Mouse (Mus musculus) hindbrain, embryonic 16.5 days (tissue): ENCODE results near the gene Abcg1. TPM values are rescaled to one million over a fixed set of nuclear protein-coding genes. Genes with fewer than 3 reads are reported as not detected.

Experiments
- ATAC-seq: fragments of 200-750 bp; cut with Nextera tagmentation; 2 replicates; pipeline ENCODE4 v1.8.0; 2017; ENCODE audit warnings: moderate TSS enrichment, moderate library complexity
- H3K27ac ChIP-seq: fragments of 300-500 bp; sonication (generic); 2 replicates; pipeline ENCODE4 v1.5.1; 2014; ENCODE audit warnings: low read depth, mild to moderate bottlenecking, control low read depth, low read length, moderate library complexity
- H3K27me3 ChIP-seq: fragments of 300-500 bp; sonication (generic); replicated peaks from 2 replicates; pipeline ENCODE4 v1.6.1; 2014; ENCODE audit warnings: low read length; ENCODE audit not compliant: control insufficient read depth, insufficient read depth
- H3K36me3 ChIP-seq: fragments of 300-500 bp; sonication (generic); 2 replicates; pipeline ENCODE4 v1.6.1; 2014; ENCODE audit warnings: mild to moderate bottlenecking, low read length, moderate library complexity, mixed read lengths; ENCODE audit not compliant: control insufficient read depth, insufficient read depth
- H3K4me1 ChIP-seq: fragments of 300-500 bp; sonication (generic); 2 replicates; pipeline ENCODE4 v1.6.1; 2014; ENCODE audit warnings: low read depth, low read length; ENCODE audit not compliant: control insufficient read depth, insufficient read depth
- H3K4me2 ChIP-seq: fragments of 300-500 bp; sonication (generic); 2 replicates; pipeline ENCODE4 v1.6.1; 2014; ENCODE audit warnings: mild to moderate bottlenecking, low read length, control low read depth, moderate library complexity
- H3K4me3 ChIP-seq: fragments of 300-500 bp; sonication (generic); 2 replicates; pipeline ENCODE4 v1.5.1; 2014; ENCODE audit warnings: mild to moderate bottlenecking, low read length, control low read depth, moderate library complexity
- H3K9ac ChIP-seq: fragments of 300-500 bp; sonication (generic); 2 replicates; pipeline ENCODE4 v1.6.1; 2014; ENCODE audit warnings: low read depth, mild to moderate bottlenecking, control low read depth, low read length, moderate library complexity
- H3K9me3 ChIP-seq: fragments of 300-500 bp; sonication (generic); 2 replicates; pipeline ENCODE4 v1.6.1; 2014; ENCODE audit warnings: mild to moderate bottlenecking, low read length, moderate library complexity; ENCODE audit not compliant: control insufficient read depth
- WGBS: fragments of 180-500 bp; shearing (Covaris S2); extraction: QIAGEN DNeasy Blood & Tissue Kit; methylation state at CpG from one replicate; pipeline ENCODE4 v1.1.7; 2014; 5-methylcytosine and 5-hydroxymethylcytosine counted together
- polyA plus RNA-seq: library from polyadenylated mRNA; unstranded; fragments of >200 nt; fragmentation: Nextera tagmentation; extraction: Ambion mirVana; gene quantifications from 2 replicates; pipeline ENCODE4 v1.2.1, GENCODE M21; 2015

The Abcg1 gene
- polyA plus RNA-seq, 1 experiment from 2014 or later = 20.9 TPM

DNA sequence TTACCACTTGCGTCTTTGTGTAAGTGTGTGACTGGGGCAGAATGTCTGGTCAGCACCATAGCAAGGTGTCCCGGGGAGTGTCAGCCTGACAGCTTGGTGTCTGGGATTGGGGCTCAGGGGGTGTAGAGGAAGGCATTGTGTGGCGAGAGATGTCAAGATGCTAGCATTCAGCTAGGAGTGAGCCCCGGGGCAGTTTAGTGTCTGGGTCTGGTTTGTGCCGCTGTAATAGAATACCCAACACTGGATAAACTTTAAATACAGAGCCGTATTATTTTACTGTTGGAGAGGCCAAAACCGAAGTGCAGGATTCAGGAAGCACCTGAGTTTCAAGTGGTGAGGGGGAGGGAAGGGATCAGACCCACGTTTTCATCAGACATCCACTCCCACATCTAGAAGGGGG lies 20.1 kb upstream of the Abcg1 start:
- no peaks in the 10 kb centered on the region for H3K9me3 ChIP-seq
- no peak overlapping the region for H3K4me3 ChIP-seq
- no peak overlapping the region for H3K27ac ChIP-seq
- H3K36me3 ChIP-seq = no peaks in the 10 kb centered on the region
- WGBS = 79% methylated on average over 8 of the region's 8 CpGs
- H3K9ac ChIP-seq = no peak overlapping the region
- no peaks in the 10 kb centered on the region; the same call in 1 of the 2 replicates for H3K4me1 ChIP-seq
- H3K27me3 ChIP-seq = no peaks in the 10 kb centered on the region
- no peak overlapping the region for H3K4me2 ChIP-seq
- ATAC-seq = no peak

DNA sequence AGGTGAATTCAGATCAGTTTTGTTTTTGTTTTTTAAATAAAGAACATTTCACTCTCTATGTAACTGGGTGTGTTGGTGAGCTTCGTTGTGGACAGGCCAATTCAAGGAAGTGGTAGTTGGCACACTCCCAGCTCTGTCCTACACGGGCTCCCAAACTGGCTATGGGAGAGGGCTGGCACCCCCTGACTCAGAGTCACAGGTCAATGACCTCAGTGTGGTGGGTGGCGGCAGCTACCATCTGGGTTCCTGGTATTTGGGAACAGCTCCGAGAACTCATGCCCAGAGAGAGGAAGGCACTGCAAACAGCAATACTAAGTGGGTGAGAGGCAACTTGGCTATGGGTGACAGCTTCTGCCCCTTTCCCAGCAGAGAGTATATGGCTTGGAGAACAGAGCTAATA lies 19.1 kb upstream of the Abcg1 start:
- H3K9me3 ChIP-seq = no peaks in the 10 kb centered on the region
- no peak overlapping the region for H3K4me2 ChIP-seq
- H3K27ac ChIP-seq = no peak overlapping the region
- H3K36me3 ChIP-seq = no peaks in the 10 kb centered on the region
- ATAC-seq = no peak
- 72% methylated on average over 4 of the region's 4 CpGs for WGBS
- no peaks in the 10 kb centered on the region for H3K27me3 ChIP-seq
- no peaks in the 10 kb centered on the region; the same call in 1 of the 2 replicates for H3K4me1 ChIP-seq
- H3K9ac ChIP-seq = no peak overlapping the region
- H3K4me3 ChIP-seq = no peak overlapping the region

DNA sequence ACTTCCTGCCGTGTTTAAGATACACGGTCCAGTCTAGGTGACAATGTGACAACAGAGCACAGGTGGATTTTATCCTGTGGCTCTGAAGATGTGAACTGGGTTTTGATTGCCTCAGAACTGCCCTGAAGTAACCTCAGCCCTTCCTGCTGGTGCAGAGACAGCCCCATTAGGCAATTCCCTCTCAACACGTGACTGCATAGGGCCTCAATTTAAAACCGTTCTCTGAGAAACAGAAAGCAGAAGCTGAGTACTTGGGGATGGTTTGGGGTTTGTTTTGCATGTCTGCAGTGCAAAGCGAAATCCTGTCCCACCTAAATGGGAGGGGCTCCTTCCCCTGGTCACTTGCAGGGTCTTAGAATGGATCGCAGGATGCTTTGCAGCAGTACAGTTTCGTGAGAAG lies 17.8 kb upstream of the Abcg1 start:
- H3K4me1 ChIP-seq = no peaks in the 10 kb centered on the region; the same call in 1 of the 2 replicates
- no peaks in the 10 kb centered on the region for H3K27me3 ChIP-seq
- no peak overlapping the region for H3K9ac ChIP-seq
- no peak overlapping the region for H3K27ac ChIP-seq
- H3K4me3 ChIP-seq = no peak overlapping the region
- H3K36me3 ChIP-seq = no peaks in the 10 kb centered on the region
- H3K9me3 ChIP-seq = no peaks in the 10 kb centered on the region
- WGBS = 69% methylated on average over 7 of the region's 7 CpGs
- H3K4me2 ChIP-seq = no peak overlapping the region
- ATAC-seq = no peak

DNA sequence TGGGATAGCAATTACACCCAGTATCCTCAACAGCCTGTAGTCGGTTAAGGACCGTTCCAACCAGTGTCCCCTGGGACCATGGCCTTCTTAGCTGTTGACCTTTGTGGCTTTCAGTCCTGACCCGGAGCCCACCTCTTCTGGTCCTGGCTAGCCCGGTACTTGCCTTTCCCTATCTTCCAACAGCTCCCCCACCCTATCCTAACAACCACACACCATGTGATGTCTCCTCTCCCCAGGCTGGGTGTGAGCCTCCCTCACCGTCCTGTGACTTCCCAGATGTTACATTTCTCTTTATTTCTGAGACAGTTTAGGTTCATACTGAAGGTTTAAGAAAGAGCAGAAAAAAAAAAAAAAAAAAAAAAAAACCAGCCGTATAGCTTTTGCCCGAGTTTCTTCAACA lies 17.1 kb upstream of the Abcg1 start:
- no peak for ATAC-seq
- no peaks in the 10 kb centered on the region for H3K36me3 ChIP-seq
- 85% methylated on average over 7 of the region's 7 CpGs for WGBS

DNA sequence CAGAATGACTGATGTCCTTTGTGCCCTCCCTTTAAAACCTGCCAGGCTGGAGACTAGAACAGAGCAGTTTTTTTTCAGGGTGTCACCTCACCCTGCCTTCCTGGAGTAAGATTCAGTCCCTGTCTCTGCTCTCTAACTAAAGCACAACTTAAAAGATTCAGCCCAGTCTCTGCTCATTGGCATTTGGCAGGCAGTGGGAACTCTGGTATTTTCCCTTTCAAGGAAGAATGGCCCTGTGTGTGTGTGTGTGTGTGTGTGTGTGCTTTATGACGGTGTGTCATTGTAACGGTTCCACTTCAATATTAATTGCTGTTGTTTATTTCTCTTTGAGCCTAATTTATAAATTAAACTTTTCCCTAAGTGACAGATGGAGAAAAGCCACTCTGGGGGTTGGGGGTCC lies 14.7 kb upstream of the Abcg1 start:
- no peaks in the 10 kb centered on the region for H3K9me3 ChIP-seq
- no peak for ATAC-seq
- 52% methylated on average over 2 of the region's 2 CpGs for WGBS
- no peak overlapping the region for H3K4me2 ChIP-seq
- no peak overlapping the region for H3K27ac ChIP-seq
- no peak overlapping the region for H3K4me3 ChIP-seq
- H3K36me3 ChIP-seq = no peaks in the 10 kb centered on the region
- no peaks in the 10 kb centered on the region for H3K27me3 ChIP-seq
- H3K4me1 ChIP-seq = no peaks in the 10 kb centered on the region
- no peak overlapping the region for H3K9ac ChIP-seq

More for the DNA sequence above, 17.1 kb upstream of the Abcg1 start:
- H3K4me1 ChIP-seq = no peaks in the 10 kb centered on the region
- H3K9me3 ChIP-seq = no peaks in the 10 kb centered on the region
- H3K9ac ChIP-seq = no peak overlapping the region
- no peak overlapping the region for H3K4me3 ChIP-seq
- H3K27me3 ChIP-seq = no peaks in the 10 kb centered on the region
- no peak overlapping the region for H3K4me2 ChIP-seq
- H3K27ac ChIP-seq = no peak overlapping the region

DNA sequence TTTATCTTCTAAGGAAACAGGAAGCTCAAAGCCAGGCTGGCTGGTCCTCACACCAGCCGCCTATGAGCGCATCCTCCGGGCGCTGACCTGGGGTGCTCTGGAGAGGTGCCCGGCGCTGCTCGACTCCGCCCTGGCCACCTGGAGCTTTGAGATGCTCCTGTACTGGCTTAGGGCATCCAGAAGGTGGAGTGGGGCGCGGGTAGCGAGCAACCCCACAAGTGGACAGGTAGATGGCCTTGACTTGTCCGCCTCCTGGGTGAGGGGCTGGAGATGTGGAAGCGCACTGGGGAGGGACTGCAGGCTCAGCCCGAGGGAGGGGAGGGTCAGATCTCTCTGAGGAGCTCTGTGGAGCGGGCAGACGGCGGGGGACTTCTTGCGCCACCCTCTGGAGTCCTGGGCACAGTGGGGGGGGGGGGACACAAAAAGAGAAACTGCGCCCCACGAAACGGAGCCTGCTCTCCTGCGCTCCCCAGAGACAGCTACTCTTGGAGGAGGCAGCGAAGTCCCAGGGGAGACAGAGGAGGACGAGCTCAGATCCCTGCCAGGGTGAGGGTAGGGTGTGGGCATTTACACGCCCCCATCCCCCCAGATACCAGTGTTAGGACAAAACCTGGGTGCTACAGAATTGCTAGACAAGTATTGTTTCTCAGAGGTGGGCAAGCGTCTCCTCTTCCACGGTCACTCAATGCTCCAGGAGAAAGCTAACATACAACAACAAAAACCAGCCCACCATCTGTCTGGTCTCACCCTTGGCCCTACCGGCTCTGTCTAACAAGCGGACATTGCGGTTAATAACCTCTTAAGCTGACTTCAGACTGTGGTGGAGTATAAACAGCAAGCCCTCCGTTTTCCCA lies 643 bp downstream of the Abcg1 start:
- 0% methylated on average over 31 of the region's 31 CpGs for WGBS
- peak overlapping the region; percentile 84 for H3K27ac ChIP-seq
- H3K4me3 ChIP-seq = peak overlapping the region; percentile 89
- no peaks in the 10 kb centered on the region for H3K36me3 ChIP-seq
- peak; percentile 37 for ATAC-seq
- peak overlapping the region; percentile 90 for H3K4me2 ChIP-seq
- peaks cover 20% of the 10 kb centered on the region for H3K4me1 ChIP-seq
- H3K9ac ChIP-seq = peak overlapping the region; percentile 83
- peaks cover 6% of the 10 kb centered on the region; the same call in 1 of the 2 replicates for H3K9me3 ChIP-seq
- H3K27me3 ChIP-seq = no peaks in the 10 kb centered on the region

DNA sequence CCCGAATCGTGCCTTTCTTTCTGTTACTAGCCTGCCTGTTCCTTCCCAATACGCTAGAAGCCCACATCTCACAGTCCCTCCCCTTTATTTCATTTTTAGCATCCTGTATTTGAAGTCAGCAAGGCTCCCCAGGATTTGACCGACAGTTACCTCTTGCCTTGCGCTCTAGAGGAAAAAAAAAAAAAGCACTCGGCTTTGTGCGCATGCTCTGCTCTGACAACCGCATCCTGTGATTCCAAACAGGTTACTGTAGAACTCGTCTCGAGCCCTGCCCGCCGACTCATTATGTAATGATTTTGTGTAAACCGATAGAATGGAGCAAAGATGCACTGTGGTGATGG lies 1.2 kb downstream of the Abcg1 start:
- peak; percentile 34 for ATAC-seq
- peak overlapping the region; percentile 84 for H3K27ac ChIP-seq
- peaks cover 20% of the 10 kb centered on the region for H3K4me1 ChIP-seq
- peak overlapping the region; percentile 89 for H3K4me3 ChIP-seq
- no peaks in the 10 kb centered on the region for H3K36me3 ChIP-seq
- peak overlapping the region; percentile 90 for H3K4me2 ChIP-seq
- H3K9me3 ChIP-seq = peaks cover under 1% of the 10 kb centered on the region; the same call in 1 of the 2 replicates
- no peaks in the 10 kb centered on the region for H3K27me3 ChIP-seq
- H3K9ac ChIP-seq = peak overlapping the region; percentile 83
- WGBS = 2% methylated on average over 13 of the region's 13 CpGs

DNA sequence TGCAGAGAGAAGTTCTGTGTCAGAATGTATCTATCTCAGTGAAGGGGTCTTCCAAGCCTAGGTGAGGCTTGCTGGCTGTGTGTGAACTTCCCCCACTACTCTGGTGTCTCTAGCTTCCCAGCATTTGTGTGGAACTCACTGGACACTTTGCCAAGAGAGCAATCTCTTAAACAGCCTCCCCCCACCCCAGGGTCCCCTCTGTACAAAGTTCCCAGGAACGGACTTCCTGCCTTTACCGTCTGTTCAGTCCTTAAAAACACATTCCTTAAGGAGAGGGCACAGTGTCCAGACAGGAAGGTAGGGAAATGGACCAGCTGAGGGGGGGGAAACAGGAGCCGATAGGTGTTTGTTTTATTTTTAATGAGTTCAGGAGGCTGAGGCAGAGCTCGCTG lies 2.7 kb downstream of the Abcg1 start:
- Histone ChIP-seq H3K4me1 (peaks cover 20% of the 10 kb centered on the region), H3K9me3 (no peaks in the 10 kb centered on the region), H3K4me3 (no peak overlapping the region), H3K27ac (no peak overlapping the region), H3K9ac (no peak overlapping the region), H3K27me3 (no peaks in the 10 kb centered on the region), H3K36me3 (0 out of 2 replicates have a peak, but pooled peaks cover 3% of the 10 kb centered on the region), H3K4me2 (no peak overlapping the region)
- ATAC-seq = no peak
- WGBS = 86% methylated on average over 4 of the region's 4 CpGs

DNA sequence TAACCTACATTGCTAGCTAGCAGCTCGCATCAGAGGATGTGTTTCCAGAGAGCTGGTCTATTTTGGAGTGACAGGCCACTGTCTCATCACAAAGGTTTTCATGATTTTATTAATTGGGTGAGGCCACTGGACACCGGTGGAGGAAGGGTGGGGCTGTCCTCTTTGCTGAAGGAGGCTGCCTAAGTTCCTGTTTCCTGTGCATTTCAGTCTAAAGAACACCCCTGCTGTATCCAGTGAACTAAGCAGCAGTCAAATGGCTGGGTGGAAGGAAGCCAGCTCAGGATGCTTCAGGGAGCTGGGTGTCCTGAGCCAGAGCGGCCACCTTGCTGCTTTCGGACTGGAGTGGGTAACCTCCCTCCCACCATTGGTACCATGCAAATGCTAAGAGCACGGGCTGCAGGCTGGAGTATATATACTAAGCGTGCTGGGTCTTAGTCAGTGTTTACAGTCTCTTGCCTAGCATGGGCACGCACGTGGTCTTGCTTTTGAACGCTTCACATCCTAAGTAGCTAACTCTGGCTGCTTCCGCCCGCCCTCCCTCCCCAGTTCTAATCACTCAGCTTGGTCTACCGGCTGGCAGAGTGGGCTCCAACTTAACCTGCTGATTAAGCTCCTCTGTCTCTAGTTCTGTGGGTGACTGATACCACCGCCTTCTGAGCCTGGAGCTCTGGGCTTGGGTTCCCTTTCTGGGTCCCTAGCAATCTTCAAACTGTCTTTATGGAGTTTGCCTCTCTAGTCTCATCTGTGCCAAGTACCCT lies 3.3 kb downstream of the Abcg1 start:
- Histone ChIP-seq H3K27me3 (no peaks in the 10 kb centered on the region), H3K27ac (no peak overlapping the region), H3K36me3 (0 out of 2 replicates have a peak, but pooled peaks cover 3% of the 10 kb centered on the region), H3K9me3 (no peaks in the 10 kb centered on the region), H3K4me1 (peaks cover 20% of the 10 kb centered on the region), H3K4me3 (no peak overlapping the region), H3K9ac (peak overlapping the region; percentile 22; the same call in 1 of the 2 replicates), H3K4me2 (no peak overlapping the region)
- WGBS = 60% methylated on average over 13 of the region's 13 CpGs
- no peak for ATAC-seq
